Mouse (Mus musculus): ENCODE data around the gene Cpeb2. TPM values are rescaled to one million over a fixed set of nuclear protein-coding genes. Genes with fewer than 3 reads are reported as not detected.

Gene Cpeb2
- polyA plus RNA-seq, 1 experiment from 2014 or later: 8.1 TPM

DNA sequence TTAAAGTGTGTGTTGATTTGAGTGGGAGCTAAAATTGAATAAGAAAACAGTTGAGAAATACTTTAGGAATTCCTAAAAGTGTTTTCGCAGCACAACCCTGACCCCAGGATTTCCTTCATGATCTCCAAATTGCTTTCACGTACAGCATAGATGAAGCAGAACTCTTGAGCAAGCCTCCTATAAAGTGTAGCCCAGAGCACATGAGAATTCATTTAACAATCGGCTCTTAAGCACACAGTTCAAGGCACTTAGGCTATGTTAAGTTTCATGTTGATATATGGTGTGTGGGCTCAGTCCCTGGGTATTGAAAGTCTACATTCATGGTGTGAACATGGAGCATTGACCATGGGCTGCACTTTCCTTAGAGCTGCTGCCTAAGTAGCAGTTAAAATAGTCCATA is 97.3 kb downstream of the Cpeb2 start:
- Histone ChIP-seq H3K27me3 (replicated peaks; ENCODE audit: control insufficient read depth, insufficient read depth, low read length) (no peaks in the 10 kb centered on the region), H3K9ac (replicated peaks; ENCODE audit: low read depth, low read length) (no peak overlapping the region), H3K4me2 (ENCODE audit: low read length) (no peak overlapping the region), H3K4me1 (replicated peaks; ENCODE audit: control insufficient read depth, insufficient read depth, low read length) (no peaks in the 10 kb centered on the region), H3K36me3 (ENCODE audit: control insufficient read depth, insufficient read depth) (no peaks in the 10 kb centered on the region), H3K27ac (ENCODE audit: low read length) (no peak overlapping the region), H3K9me3 (ENCODE audit: control insufficient read depth, low read length) (no peaks in the 10 kb centered on the region), H3K4me3 (replicated peaks; ENCODE audit: low read length) (no peak overlapping the region)
- no peak for ATAC-seq
- WGBS: 86% methylated on average over 3 of the region's 3 CpGs

DNA sequence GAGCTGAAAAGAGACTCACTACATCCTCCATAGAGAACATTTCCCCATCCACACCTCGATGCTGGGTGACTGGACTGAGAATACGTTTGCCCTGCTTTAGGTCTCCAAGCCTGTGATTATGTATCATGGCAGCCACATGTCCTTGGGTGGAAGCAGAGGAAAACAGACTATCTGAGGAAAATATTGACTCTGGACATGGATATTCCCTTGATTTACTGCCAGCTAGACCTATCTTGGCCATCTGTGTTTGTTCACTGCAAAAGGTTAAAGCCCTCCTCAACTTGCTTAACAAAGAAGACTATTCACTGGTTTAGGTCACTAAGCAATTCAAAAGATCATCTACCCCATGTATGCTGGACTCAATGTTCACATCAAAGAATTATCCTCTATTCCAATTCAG is 101.5 kb downstream of the Cpeb2 start:
- Histone ChIP-seq H3K4me3 (replicated peaks; ENCODE audit: low read length) (no peak overlapping the region), H3K36me3 (ENCODE audit: control insufficient read depth, insufficient read depth) (no peaks in the 10 kb centered on the region), H3K27me3 (replicated peaks; ENCODE audit: control insufficient read depth, insufficient read depth, low read length) (no peaks in the 10 kb centered on the region), H3K27ac (ENCODE audit: low read length) (no peak overlapping the region), H3K9me3 (ENCODE audit: control insufficient read depth, low read length) (no peaks in the 10 kb centered on the region), H3K4me1 (replicated peaks; ENCODE audit: control insufficient read depth, insufficient read depth, low read length) (0 out of 2 replicates have a peak, but pooled peaks cover 5% of the 10 kb centered on the region), H3K9ac (replicated peaks; ENCODE audit: low read depth, low read length) (no peak overlapping the region), H3K4me2 (ENCODE audit: low read length) (no peak overlapping the region)
- WGBS: 81% methylated on average over 2 of the region's 2 CpGs
- ATAC-seq: no peak

DNA sequence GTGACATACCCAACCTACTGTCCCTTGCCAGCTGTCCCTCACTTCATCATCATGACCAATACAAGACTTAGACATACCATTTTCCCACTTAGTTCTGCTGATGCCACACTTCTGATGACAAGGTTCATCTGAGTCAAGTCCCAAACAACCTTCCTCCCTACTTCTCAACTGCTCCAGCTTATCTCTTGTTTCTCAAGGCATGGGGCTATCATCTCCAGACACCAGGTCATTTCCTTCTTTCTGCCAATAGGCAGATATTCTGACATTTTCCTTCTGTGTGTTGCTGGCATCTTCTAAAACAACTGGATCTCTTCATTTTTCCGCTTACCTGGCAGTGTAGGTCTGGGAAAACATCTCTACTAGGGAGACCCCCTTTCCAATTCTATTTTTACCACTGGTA is 104.2 kb downstream of the Cpeb2 start:
- WGBS: 88% methylated on average over 1 of the region's 1 CpGs
- ATAC-seq: no peak
- no peak overlapping the region for H3K9ac ChIP-seq (replicated peaks; ENCODE audit: low read depth, low read length)
- H3K4me3 ChIP-seq (replicated peaks; ENCODE audit: low read length): no peak overlapping the region
- H3K27ac ChIP-seq (ENCODE audit: low read length): no peak overlapping the region
- H3K36me3 ChIP-seq (ENCODE audit: control insufficient read depth, insufficient read depth): no peaks in the 10 kb centered on the region
- no peaks in the 10 kb centered on the region for H3K9me3 ChIP-seq (ENCODE audit: control insufficient read depth, low read length)
- no peaks in the 10 kb centered on the region for H3K27me3 ChIP-seq (replicated peaks; ENCODE audit: control insufficient read depth, insufficient read depth, low read length)
- H3K4me2 ChIP-seq (ENCODE audit: low read length): no peak overlapping the region
- 0 out of 2 replicates have a peak, but pooled peaks cover 5% of the 10 kb centered on the region for H3K4me1 ChIP-seq (replicated peaks; ENCODE audit: control insufficient read depth, insufficient read depth, low read length)

DNA sequence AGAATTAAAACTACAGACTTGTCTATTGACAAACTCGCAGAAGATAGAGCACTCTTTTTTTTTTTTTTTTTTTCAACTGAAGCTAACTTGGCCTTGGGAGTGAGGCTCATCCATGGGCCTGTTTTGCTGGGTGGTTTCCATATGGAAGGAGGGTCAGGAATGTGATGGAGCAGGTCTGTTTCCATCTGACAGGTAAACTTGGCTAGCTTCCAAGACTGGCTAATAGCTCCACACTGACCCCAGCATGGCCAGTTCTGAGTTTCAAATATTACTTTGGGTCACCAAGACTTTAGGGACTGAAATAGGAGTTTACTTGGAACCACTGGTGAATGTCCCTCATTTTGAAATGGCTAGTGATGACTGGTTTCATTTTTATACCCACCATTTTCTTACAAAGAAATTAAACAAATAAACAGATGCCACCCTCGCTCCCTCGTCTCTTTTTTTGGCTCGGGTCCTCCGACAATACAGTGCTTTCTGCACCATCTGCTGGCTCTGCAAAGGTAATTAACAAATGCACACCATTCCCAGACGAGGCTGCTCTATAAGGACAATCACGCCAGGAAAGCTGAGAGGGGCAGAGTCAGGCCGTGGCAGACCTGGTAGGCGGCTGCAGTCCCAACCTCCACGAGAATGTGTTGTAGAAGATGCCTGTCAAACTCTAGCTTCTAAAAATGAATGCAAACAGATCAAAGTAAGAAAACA is 106.0 kb downstream of the Cpeb2 start:
- WGBS: 36% methylated on average over 10 of the region's 10 CpGs
- no peaks in the 10 kb centered on the region for H3K9me3 ChIP-seq (ENCODE audit: control insufficient read depth, low read length)
- H3K4me3 ChIP-seq (replicated peaks; ENCODE audit: low read length): no peak overlapping the region
- no peak overlapping the region for H3K4me2 ChIP-seq (ENCODE audit: low read length)
- H3K36me3 ChIP-seq (ENCODE audit: control insufficient read depth, insufficient read depth): no peaks in the 10 kb centered on the region
- H3K27ac ChIP-seq (ENCODE audit: low read length): no peak overlapping the region; the same call in 1 of the 2 replicates
- no peak overlapping the region for H3K9ac ChIP-seq (replicated peaks; ENCODE audit: low read depth, low read length)
- no peaks in the 10 kb centered on the region for H3K27me3 ChIP-seq (replicated peaks; ENCODE audit: control insufficient read depth, insufficient read depth, low read length)
- H3K4me1 ChIP-seq (replicated peaks; ENCODE audit: control insufficient read depth, insufficient read depth, low read length): 0 out of 2 replicates have a peak, but pooled peaks cover 5% of the 10 kb centered on the region
- peak; percentile 93 for ATAC-seq

Measured in forebrain, embryonic 16.5 days (tissue).